Mouse (Mus musculus) gastrocnemius, postnatal 25 days (tissue): ENCODE data around the gene Rgsl1. TPM values are rescaled to one million over a fixed set of nuclear protein-coding genes. Genes with fewer than 3 reads are reported as not detected.
"Not testable (repeated sequence)": the region's sequence is repeated elsewhere in the genome, so short reads cannot be mapped to it uniquely, and the experiment has no call there.

Experiments
- DNase-seq: peaks from one replicate; pipeline ENCODE4 v3.0.0; 2022
- total RNA-seq, 2 experiments: library from RNA; stranded (reverse); gene quantifications; 1 replicate in 1 of 2; 2 replicates in 1 of 2; pipeline ENCODE4 v1.2.3; 2021

The Rgsl1 gene
- total RNA-seq, 2 experiments from 2014 or later: not detected

- no peak for DNase-seq
Observed at GRCm38 (mm10) chr1:153775174-153775573, 68.8 kb downstream of the Rgsl1 start.

DNA sequence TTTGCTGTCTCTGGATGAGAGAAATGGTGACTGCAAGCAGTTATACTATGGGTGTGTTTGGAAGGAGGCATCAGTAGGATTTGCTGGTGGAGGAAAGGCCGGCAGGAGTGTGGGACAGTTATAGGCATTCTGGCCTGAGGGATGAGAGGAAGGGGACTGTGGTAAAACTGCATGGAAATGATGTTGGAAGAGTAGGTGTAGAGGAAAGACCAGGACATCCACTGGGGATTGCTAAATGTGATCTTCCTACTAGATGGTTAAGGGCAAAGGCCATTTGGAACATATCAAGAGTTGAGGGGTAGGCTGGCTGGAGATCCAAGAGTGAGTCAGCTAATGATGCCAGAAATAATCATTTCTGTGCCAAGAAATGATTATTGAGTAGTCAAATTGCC lies 73.2 kb downstream of the Rgsl1 start:
- no peak for DNase-seq

DNA sequence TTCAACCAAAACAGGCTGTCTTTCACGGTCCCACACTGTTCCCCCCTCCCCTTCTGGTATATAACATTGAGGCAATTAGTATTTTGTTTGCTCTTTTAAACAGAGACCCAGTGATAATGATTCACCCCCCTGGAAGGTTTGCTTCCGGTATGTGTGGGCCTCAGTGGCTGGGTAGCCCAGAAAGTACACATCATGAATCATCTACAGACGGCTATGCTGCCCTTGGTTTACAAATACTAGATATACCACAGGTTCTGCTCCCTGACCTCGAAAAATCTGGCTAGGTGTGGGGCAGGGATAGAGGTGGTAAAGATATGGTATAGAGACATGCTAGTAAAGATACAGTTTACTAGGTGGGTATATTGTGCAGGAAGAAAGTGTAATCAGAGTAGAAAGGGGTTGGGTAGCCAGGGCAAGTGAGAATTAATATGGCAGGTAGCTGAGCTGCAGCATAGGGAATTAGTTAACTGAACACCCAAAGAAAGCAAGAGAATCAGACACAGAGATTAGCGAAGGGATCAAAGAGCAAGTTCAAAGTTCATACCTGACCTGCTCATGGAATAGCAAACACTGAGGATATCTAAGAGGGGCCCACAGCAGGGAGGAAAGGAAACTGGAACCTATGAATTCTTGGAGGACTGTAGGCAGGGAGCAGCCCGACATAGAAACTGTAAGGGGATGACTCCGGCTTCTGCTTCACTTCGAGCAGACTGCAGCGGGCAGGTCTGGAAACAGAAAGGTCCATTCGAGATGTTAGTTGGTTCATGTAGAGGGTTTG lies 73.8 kb downstream of the Rgsl1 start:
- DNase-seq: no peak

- DNase-seq: not testable (repeated sequence)
Observed at GRCm38 (mm10) chr1:153769571-153769970, 74.4 kb downstream of the Rgsl1 start.

DNA sequence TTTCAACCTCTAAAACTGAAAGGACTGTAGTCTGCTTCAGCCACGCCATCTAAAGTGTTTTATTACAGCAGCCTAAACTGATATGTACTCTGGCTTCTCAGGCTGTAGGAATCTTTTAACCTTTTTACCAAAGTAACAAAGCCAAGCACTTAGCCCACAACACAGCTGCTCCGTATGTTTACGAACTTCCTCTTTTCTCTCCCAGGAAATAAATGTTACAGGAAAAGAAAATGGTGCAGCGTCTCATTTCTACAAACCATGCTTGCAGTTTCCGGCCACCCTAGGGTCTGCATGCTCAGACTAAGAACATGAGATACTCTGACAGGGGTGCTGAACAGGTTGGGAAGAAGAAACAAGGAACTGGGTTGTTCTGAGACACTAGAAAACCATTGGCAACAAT lies 75.5 kb downstream of the Rgsl1 start:
- no peak for DNase-seq

DNA sequence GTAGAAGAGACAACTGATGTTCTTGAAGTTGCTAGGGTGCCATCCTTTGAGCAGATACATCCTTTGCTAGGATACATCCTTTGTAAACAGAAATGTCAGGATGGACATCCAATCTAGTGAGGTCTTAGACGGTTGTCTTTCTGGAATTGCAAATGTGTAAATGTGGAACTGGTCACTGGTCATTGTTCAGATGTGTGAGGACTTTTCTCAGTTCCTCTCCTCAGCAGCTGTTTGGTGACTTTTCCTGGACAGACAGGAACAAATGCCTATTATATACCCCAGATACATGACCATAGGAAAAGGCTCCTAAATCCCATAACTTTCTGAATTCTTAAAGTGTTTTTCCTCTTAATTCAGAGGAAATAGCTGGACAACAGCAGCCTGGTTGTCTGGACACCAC lies 76.7 kb downstream of the Rgsl1 start:
- no peak for DNase-seq

GRCm38 (mm10) chr1:153766298-153766697 lies 77.6 kb downstream of the Rgsl1 start:
- no peak for DNase-seq

GRCm38 (mm10) chr1:153764136-153764535 lies 79.8 kb downstream of the Rgsl1 start:
- DNase-seq: no peak

DNA sequence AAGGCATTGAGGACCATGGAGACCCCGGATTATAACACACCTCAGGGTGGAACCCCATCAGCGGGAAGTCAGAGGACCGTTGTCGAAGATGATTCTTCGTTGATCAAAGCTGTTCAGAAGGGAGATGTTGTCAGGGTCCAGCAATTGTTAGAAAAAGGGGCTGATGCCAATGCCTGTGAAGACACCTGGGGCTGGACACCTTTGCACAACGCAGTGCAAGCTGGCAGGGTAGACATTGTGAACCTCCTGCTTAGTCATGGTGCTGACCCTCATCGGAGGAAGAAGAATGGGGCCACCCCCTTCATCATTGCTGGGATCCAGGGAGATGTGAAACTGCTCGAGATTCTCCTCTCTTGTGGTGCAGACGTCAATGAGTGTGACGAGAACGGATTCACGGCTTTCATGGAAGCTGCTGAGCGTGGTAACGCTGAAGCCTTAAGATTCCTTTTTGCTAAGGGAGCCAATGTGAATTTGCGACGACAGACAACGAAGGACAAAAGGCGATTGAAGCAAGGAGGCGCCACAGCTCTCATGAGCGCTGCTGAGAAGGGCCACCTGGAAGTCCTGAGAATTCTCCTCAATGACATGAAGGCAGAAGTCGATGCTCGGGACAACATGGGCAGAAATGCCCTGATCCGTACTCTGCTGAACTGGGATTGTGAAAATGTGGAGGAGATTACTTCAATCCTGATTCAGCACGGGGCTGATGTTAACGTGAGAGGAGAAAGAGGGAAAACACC lies 90.0 kb downstream of the Rgsl1 start:
- no peak for DNase-seq

- DNase-seq: no peak
Observed at GRCm38 (mm10) chr1:153752521-153752920, 91.4 kb downstream of the Rgsl1 start.

DNA sequence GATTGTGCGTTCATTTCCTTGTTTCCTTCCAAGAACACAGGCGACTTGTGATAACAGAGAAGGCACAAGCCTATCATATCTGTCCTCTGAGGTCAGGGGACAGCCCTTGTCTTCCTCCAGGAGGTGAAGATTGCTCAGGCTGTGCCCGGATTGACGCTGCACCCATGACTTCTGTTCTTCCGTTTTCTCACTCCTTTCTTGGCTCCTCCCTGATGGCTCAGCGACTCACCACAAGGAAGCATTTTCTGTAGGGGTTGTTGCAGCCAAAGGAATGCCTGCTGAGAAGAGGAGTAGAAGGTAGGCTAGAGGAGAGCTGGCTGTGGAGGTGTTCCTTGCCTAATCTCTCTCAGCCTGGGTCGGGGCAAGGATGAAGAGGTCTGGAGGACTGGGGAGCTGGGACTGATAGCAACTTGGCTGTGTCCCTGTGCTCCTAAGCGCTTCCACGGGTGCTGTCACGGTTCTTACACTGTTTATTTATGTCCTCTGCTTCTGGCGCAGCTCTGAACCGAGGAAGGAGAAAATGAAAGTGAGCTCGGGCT lies 92.1 kb downstream of the Rgsl1 start:
- no peak for DNase-seq

DNA sequence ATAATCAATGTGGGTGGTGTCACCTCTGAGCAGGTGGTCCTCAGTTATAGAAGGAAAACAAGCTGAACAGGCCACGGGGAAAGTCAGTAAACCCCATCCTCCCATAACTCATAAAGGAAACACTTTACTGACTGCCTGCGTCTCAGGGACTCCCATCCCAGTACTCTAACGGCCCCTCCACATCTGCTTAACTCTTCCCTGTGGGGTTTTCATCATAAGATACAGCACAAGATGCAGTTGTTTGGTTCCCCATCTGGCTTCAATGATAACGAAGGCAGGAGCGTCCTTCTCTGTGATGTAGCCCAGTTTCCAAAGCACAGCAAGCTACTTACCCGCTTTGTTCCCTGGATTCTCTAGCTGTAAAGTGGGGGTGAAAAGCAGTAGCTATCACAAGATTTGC lies 93.9 kb downstream of the Rgsl1 start:
- DNase-seq: no peak

DNA sequence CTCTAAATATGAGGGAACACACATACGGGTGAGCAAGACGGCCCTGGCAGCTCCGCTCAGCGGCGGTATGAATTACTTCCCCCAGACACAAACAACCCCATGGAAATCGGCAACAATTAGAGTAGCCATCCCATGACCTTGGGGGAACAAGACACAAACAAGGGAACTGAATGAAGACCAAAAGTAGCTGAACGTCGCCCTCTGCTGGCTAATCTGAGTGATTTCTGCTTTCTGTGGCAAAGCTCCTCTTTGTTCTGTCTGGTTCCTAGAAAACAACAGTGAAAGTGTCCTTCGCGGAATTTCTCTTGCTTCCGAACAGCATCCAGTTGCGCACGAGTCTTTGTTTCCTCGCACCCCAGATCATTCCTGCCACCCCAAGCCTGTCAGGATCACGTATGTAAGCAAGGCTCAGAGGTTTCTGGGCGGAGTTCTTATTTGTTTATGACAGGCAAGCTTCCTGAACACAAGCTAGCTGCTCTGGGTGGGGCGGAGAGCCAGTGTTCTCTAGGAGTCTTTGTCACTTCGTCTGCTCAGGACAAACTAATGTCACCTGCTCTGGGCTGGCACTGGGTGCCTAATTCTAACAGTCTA lies 94.6 kb downstream of the Rgsl1 start, which contains the start of gene Rnasel:
Gene Rnasel (plus strand): TSS at position 216 of the 591 bp plus-strand sequence.
- DNase-seq: peak; percentile 43

- no peak for DNase-seq
Observed at GRCm38 (mm10) chr1:153748549-153748948, 95.4 kb downstream of the Rgsl1 start.

DNA sequence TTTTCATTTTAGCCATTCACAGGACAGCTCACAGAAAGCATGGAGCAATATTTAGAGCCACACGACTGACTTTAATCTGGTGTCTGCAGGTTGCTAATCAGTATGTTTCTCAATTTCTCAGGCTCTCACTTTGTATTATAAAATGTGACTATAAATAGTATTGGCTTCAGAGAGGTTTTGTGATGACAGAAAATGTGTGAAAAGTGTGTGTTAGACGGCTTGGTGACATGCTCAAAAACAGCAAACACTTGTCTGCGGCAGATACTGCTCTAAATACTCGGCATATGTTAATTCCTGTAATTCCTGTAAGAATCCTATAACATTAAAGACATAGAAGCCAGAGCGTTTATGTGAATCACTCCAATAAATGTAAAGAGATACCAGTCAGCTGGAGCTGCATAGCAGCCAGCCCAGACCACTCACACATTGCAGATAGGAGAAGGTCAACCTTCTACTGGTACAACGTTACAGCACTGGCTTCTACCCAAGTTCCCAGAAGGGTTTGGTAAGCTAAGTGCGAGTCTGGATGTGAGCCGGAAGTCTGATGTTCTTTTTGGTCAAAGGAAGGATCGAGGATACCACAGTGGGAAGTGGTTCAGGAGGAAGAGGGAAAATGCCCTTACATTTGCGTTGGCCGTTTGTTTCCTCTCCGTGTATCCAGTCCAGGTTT lies 95.9 kb downstream of the Rgsl1 start:
- no peak for DNase-seq

- DNase-seq: peak; percentile 37
Observed at GRCm38 (mm10) chr1:153746728-153747127, 97.2 kb downstream of the Rgsl1 start.

DNA sequence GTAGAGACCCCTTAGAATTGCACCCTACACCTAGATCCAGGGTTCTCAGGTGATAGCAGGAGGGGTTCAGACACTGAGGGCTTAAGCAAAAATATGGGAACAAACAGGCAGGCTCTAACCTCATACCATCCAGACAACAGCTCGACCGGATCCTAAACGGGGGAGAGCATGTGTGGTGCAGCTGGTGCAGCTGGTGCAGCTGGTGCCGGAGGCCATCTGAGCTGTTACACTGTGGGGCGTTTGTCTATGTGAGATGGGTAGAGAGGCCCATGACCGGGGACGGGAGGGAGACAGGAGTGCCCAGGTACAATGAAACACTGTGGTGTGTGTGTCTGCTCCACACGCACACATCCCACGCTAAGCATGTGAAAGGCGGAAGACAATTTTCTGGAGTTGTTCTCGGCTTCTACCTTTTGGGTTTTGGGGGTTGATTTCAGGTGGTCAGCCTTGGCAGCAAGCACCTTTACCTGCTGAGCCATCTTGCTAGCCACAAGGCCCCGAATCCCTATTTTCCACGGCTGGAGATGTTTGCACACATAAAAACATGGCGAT lies 97.7 kb downstream of the Rgsl1 start:
- DNase-seq: no peak

GRCm38 (mm10) chr1:153742374-153743155 lies 101.4 kb downstream of the Rgsl1 start:
- no peak for DNase-seq

- no peak for DNase-seq
Observed at GRCm38 (mm10) chr1:153741551-153742316, 102.2 kb downstream of the Rgsl1 start.

DNA sequence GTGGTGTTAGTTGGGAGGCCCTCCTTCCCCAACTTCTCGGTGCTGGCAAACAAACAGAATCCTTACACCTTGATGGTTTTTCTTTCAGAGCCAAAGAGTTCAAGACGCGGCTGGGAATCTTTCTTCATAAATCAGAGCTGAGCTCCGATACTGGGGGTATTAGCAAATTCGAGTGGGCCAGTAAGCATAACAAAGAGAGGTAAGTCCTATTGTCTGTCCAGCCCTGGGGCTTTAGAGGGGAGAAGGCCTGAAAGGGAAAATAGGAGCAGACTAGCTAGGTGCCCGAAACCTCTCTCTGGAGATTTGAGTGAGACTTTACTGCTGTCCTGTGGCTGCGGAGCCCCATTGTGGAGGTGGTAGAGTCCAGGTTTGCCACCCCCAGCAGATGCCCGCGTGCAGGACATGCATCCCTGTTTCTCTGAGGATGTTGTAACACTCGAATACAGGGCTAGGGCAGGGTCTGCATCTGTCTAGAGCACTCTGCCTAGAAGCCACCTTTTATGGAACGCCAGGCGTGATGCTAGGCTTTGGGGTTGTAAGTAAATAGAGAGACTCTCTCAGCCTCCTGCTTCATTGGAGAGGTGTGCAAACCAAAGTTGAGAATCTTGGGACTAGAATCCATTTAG lies 103.1 kb downstream of the Rgsl1 start:
- DNase-seq: no peak
